Mouse (Mus musculus) urinary bladder, postnatal 36 days (tissue): Measurements from ENCODE around the gene Bmpr2.

Experiments used
- DNase-seq, 2 experiments: peaks; one replicate each; pipeline ENCODE4 v3.0.0; 2022; ENCODE audit warnings: low spot score in 2 of 2, mixed read lengths in 1 of 2

The Bmpr2 gene

GRCm38 (mm10) chr1:59795336-59795735 is 32.1 kb downstream of the Bmpr2 start:
- no peak for DNase-seq

- DNase-seq: no peak
Measured at GRCm38 (mm10) chr1:59797865-59798264, 34.7 kb downstream of the Bmpr2 start.

- no peak for DNase-seq
Measured at GRCm38 (mm10) chr1:59804363-59804762, 41.2 kb downstream of the Bmpr2 start.

- DNase-seq: no peak
Measured at GRCm38 (mm10) chr1:59809921-59810320, 46.7 kb downstream of the Bmpr2 start.

- no peak for DNase-seq
Measured at GRCm38 (mm10) chr1:59812782-59813181, 49.6 kb downstream of the Bmpr2 start.

GRCm38 (mm10) chr1:59825421-59825820 is 62.2 kb downstream of the Bmpr2 start:
- DNase-seq: peak in 1 of 2 experiments; percentile 9

- no peak for DNase-seq
Measured at GRCm38 (mm10) chr1:59826583-59826982, 63.4 kb downstream of the Bmpr2 start.

GRCm38 (mm10) chr1:59829410-59829809 is 66.2 kb downstream of the Bmpr2 start:
- no peak for DNase-seq

- no peak for DNase-seq
Measured at GRCm38 (mm10) chr1:59830194-59830593, 67.0 kb downstream of the Bmpr2 start.

- no peak for DNase-seq
Measured at GRCm38 (mm10) chr1:59833723-59834122, 70.5 kb downstream of the Bmpr2 start.

GRCm38 (mm10) chr1:59848327-59848726 is 85.1 kb downstream of the Bmpr2 start:
- no peak for DNase-seq

GRCm38 (mm10) chr1:59859046-59859445 is 95.8 kb downstream of the Bmpr2 start:
- no peak for DNase-seq

- no peak for DNase-seq
Measured at GRCm38 (mm10) chr1:59862144-59862543, 98.9 kb downstream of the Bmpr2 start.

- no peak for DNase-seq
Measured at GRCm38 (mm10) chr1:59868041-59868440, 104.8 kb downstream of the Bmpr2 start.

GRCm38 (mm10) chr1:59874023-59874422 is 110.8 kb downstream of the Bmpr2 start:
- no peak for DNase-seq

GRCm38 (mm10) chr1:59878098-59878497 is 114.9 kb downstream of the Bmpr2 start:
- no peak for DNase-seq

- peak; percentile 72 to 77 for DNase-seq
Measured at GRCm38 (mm10) chr1:59883349-59884134, 120.3 kb downstream of the Bmpr2 start.

GRCm38 (mm10) chr1:59886899-59887298 is 123.7 kb downstream of the Bmpr2 start:
- no peak for DNase-seq

- DNase-seq: no peak
Measured at GRCm38 (mm10) chr1:59888018-59888417, 124.8 kb downstream of the Bmpr2 start.

- DNase-seq: no peak
Measured at GRCm38 (mm10) chr1:59891185-59891584, 128.0 kb downstream of the Bmpr2 start.

GRCm38 (mm10) chr1:59892777-59893176 is 129.6 kb downstream of the Bmpr2 start:
- no peak for DNase-seq

GRCm38 (mm10) chr1:59894025-59894424 is 130.8 kb downstream of the Bmpr2 start:
- no peak for DNase-seq

- DNase-seq: peak in 1 of 2 experiments; percentile 22
Measured at GRCm38 (mm10) chr1:59895456-59895855, 132.3 kb downstream of the Bmpr2 start.
